Mouse (Mus musculus): ENCODE measurements around the gene Gm9736. TPM values are rescaled to one million over a fixed set of nuclear protein-coding genes. Genes with fewer than 3 reads are reported as not detected.
"Not testable (repeated sequence)": the region's sequence is repeated elsewhere in the genome, so short reads cannot be mapped to it uniquely, and the experiment has no call there.

The Gm9736 gene
- polyA plus RNA-seq, 1 experiment from 2014 or later: not detected

DNA sequence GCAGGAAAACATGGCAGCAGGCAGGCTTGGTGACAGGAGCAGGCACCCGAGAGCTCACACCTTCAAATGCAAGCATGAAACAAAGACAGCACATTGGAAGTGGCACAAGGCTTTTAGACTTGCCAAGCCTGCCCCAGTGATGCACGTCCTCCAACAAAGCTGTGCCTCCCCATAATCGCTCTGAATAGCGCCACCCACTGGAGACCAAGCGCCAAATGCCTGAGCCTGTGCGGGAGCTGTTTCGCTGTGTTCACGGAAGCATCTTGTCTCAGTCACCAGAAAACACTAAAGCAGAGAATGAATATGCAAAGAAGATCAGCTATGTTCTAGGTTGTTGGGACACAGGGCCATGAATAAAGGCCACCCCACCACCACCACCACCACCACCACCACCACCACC is 26.3 kb downstream of the Gm9736 start:
- no peak for TF ChIP-seq CTCF (IDR thresholded peaks at IDR 0.05)
- ChIA-PET CTCF (interaction anchor here (1.0 kb wide), 1 partner anchor 14 kb away, joined by 3 read pairs; no protein-coding TSS in a partner anchor), POLR2A (no interaction called here)
- H3K27me3 ChIP-seq: peaks cover 41% of the 10 kb centered on the region
- in situ Hi-C loops (cut with MboI; ENCODE audit: low pct_unique_long_range_greater_than_20kb): no loop called here
- ATAC-seq (no peak), DNase-seq (ENCODE audit: low read depth, low spot score) (no peak)

DNA sequence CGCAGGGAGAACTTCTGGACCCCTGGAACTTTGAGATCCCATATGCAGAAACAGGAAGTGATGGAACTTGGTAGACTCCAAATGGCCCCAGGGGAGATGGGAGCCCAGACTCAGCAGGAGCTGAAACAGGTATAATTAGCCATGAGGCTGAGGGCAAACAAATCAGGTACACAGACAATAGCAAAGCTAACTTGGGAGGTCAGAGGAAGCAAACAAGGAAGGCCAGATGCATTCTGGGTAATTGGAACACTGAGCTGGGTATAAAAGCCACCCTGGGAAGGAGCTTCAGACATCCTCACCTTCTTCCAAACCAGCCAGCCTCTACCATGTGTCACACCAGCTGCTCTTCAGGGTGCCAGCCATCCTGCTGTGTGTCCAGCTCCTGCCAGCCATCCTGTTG is 30.9 kb downstream of the Gm9736 start, which contains the start of gene Krtap12-1:
TSS of gene Krtap12-1 (plus strand) at position 301 of the 400 bp plus-strand sequence.
- DNase-seq (ENCODE audit: low read depth, low spot score); CTCF ChIA-PET; POLR2A ChIA-PET; in situ Hi-C loops (cut with MboI; ENCODE audit: low pct_unique_long_range_greater_than_20kb); ATAC-seq: not testable (repeated sequence)
- H3K27me3 ChIP-seq: peaks cover 29% of the 10 kb centered on the region

DNA sequence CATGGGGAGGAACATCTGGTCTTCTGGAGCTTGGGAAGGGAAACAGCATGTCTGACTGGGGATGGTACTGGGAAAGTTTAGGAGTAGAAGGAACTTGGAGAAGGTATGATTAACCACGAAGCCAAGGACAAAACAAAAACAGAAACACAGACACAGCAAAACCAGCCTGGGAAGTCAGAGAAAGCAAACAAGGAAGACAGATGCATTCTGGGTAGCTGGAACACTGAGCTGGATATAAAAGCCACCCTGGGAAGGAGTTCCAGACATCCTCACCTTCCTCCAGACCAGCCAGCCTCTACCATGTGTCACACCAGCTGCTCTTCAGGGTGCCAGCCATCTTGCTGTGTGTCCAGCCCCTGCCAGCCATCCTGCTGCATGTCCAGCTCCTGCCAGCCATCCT is 35.6 kb downstream of the Gm9736 start, which contains the start of gene Gm10142:
TSS of gene Gm10142 (plus strand) at position 301 of the 400 bp plus-strand sequence.
- in situ Hi-C loops (cut with MboI; ENCODE audit: low pct_unique_long_range_greater_than_20kb): no loop called here
- CTCF ChIA-PET: no interaction called here

GRCm38 (mm10) chr10:77713734-77714133 is 37.4 kb downstream of the Gm9736 start:
- in situ Hi-C loops (cut with MboI; ENCODE audit: low pct_unique_long_range_greater_than_20kb): no loop called here
- H3K27me3 ChIP-seq: peaks cover 3% of the 10 kb centered on the region
- ATAC-seq (no peak), DNase-seq (ENCODE audit: low read depth, low spot score) (no peak)
- ChIA-PET CTCF (no interaction called here), POLR2A (no interaction called here)
- TF ChIP-seq CTCF (IDR thresholded peaks at IDR 0.05): no peak

More for the DNA sequence above, 35.6 kb downstream of the Gm9736 start, which contains the start of gene Gm10142:
- no peak for ATAC-seq
- POLR2A ChIA-PET: no interaction called here
- TF ChIP-seq CTCF (IDR thresholded peaks at IDR 0.05): no peak
- peaks cover 3% of the 10 kb centered on the region for H3K27me3 ChIP-seq
- DNase-seq (ENCODE audit: low read depth, low spot score): no peak

DNA sequence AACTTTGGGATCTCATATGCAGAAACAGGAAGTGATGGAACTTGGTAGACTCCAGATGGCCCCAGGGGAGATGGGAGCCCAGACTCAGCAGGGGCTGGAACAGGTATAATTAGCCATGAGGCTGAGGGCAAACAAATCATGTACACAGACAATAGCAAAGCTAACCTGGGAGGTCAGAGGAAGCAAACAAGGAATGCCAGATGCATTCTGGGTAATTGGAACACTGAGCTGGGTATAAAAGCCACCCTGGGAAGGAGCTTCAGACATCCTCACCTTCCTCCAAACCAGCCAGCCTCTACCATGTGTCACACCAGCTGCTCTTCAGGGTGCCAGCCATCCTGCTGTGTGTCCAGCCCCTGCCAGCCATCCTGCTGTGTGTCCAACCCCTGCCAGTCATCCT is 40.0 kb downstream of the Gm9736 start, which contains the start of gene Gm10024:
TSS of gene Gm10024 (plus strand) at position 301 of the 400 bp plus-strand sequence.
- POLR2A ChIA-PET: not testable (repeated sequence)

DNA sequence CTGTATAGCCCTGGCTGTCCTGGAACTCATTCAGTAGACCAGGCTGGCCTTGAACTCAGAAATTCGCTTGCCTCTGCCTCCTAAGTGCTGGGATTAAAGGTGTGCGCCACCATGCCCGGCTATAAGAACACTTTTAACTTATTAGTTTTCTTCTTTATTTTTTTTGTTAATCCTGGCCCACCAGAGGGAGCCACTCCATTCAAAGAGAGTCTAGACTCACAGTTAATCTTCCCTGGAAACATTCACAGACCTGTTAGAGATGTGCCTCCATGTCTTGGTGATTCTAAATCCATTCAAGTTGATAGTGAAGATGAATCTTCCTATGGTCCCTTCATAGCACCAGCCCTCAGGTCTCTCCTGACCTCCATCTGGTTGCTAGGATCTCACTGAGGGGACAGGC is 41.3 kb downstream of the Gm9736 start:
- no peak for DNase-seq (ENCODE audit: low read depth, low spot score)
- ChIA-PET CTCF (no interaction called here), POLR2A (no interaction called here)
- peaks cover 6% of the 10 kb centered on the region for H3K27me3 ChIP-seq
- no peak for ATAC-seq
- in situ Hi-C loops (cut with MboI; ENCODE audit: low pct_unique_long_range_greater_than_20kb): no loop called here
- TF ChIP-seq CTCF (IDR thresholded peaks at IDR 0.05): no peak

More for the DNA sequence above, 40.0 kb downstream of the Gm9736 start, which contains the start of gene Gm10024:
- CTCF ChIA-PET; in situ Hi-C loops (cut with MboI; ENCODE audit: low pct_unique_long_range_greater_than_20kb); H3K27me3 ChIP-seq; DNase-seq (ENCODE audit: low read depth, low spot score); ATAC-seq: not testable (repeated sequence)

GRCm38 (mm10) chr10:77706326-77706725 is 44.8 kb downstream of the Gm9736 start, which contains the start of gene Gm10272:
Gene Gm10272 (plus strand): TSS chr10:77706626.
- TF ChIP-seq CTCF (IDR thresholded peaks at IDR 0.05): no peak
- ATAC-seq (no peak), DNase-seq (ENCODE audit: low read depth, low spot score) (no peak)
- ChIA-PET POLR2A (no interaction called here), CTCF (no interaction called here)
- peaks cover 6% of the 10 kb centered on the region for H3K27me3 ChIP-seq
- in situ Hi-C loops (cut with MboI; ENCODE audit: low pct_unique_long_range_greater_than_20kb): no loop called here

Other genes with a start within 250 kb of the Gm9736 start
- gene Fam207a, start 235.6 kb downstream of the Gm9736 start, polyA plus RNA-seq (2021): 32.2 TPM
- 0.68 TPM for gene Itgb2, start 221.1 kb downstream of the Gm9736 start, polyA plus RNA-seq (2021)
- gene Pttg1ip, start 169.6 kb downstream of the Gm9736 start, polyA plus RNA-seq (2021): 339 TPM
- 235 TPM for gene Sumo3, start 145.3 kb downstream of the Gm9736 start, polyA plus RNA-seq (2021)
- 5.5 TPM for gene Gm49325, start 145.2 kb downstream of the Gm9736 start, polyA plus RNA-seq (2021)
- 67.6 TPM for gene Ube2g2, start 129.1 kb downstream of the Gm9736 start, polyA plus RNA-seq (2021)
- gene Tspear, start 64.8 kb downstream of the Gm9736 start, polyA plus RNA-seq (2021): not detected
- not detected for gene Gm19402, start 60.6 kb downstream of the Gm9736 start, polyA plus RNA-seq (2021)
- gene Gm9508, start 54.1 kb downstream of the Gm9736 start, polyA plus RNA-seq (2021): not detected
- gene Gm10272, start 44.7 kb downstream of the Gm9736 start, polyA plus RNA-seq (2021): not detected
- gene Gm10024, start 39.9 kb downstream of the Gm9736 start, polyA plus RNA-seq (2021): not detected
- not detected for gene Gm10142, start 35.5 kb downstream of the Gm9736 start, polyA plus RNA-seq (2021)
- not detected for gene Krtap12-1, start 30.8 kb downstream of the Gm9736 start, polyA plus RNA-seq (2021)
- not detected for gene Gm10100, start 24.9 kb downstream of the Gm9736 start, polyA plus RNA-seq (2021)
- not detected for gene Gm18596, start 8.7 kb downstream of the Gm9736 start, polyA plus RNA-seq (2021)
- not detected for gene Gm3233, start 8.3 kb upstream of the Gm9736 start, polyA plus RNA-seq (2021)
- not detected for gene Gm3238, start 20.0 kb upstream of the Gm9736 start, polyA plus RNA-seq (2021)
- not detected for gene Gm7138, start 25.6 kb upstream of the Gm9736 start, polyA plus RNA-seq (2021)
- not detected for gene Gm3250, start 31.2 kb upstream of the Gm9736 start, polyA plus RNA-seq (2021)
- not detected for gene Gm7137, start 36.8 kb upstream of the Gm9736 start, polyA plus RNA-seq (2021)
- not detected for gene Gm9639, start 43.7 kb upstream of the Gm9736 start, polyA plus RNA-seq (2021)
- gene Gm19668, start 47.8 kb upstream of the Gm9736 start, polyA plus RNA-seq (2021): not detected
- gene Gm9507, start 60.5 kb upstream of the Gm9736 start, polyA plus RNA-seq (2021): not detected
- not detected for gene Gm2696, start 63.3 kb upstream of the Gm9736 start, polyA plus RNA-seq (2021)
- not detected for gene Krtap10-4, start 75.7 kb upstream of the Gm9736 start, polyA plus RNA-seq (2021)
- not detected for gene Krtap10-10, start 84.6 kb upstream of the Gm9736 start, polyA plus RNA-seq (2021)
- gene Gm36176, start 95.4 kb upstream of the Gm9736 start, polyA plus RNA-seq (2021): not detected
- not detected for gene Gm10318, start 101.5 kb upstream of the Gm9736 start, polyA plus RNA-seq (2021)
- gene Gm3285, start 110.6 kb upstream of the Gm9736 start, polyA plus RNA-seq (2021): not detected
- gene Lrrc3, start 151.2 kb upstream of the Gm9736 start, polyA plus RNA-seq (2021): 0.01 TPM
- gene Trpm2, start 219.2 kb upstream of the Gm9736 start, polyA plus RNA-seq (2021): 0.21 TPM
- 38.5 TPM for gene 1810043G02Rik, start 227.2 kb upstream of the Gm9736 start, polyA plus RNA-seq (2021)